Mouse (Mus musculus) brain, embryonic 18.5 days (tissue): ENCODE measurements around the gene Sdk1.
"Not testable (repeated sequence)": the region's sequence is repeated elsewhere in the genome, so short reads cannot be mapped to it uniquely, and the experiment has no call there.

ENCODE experiments used
- DNase-seq: peaks from one replicate; pipeline ENCODE4 v3.0.0-alpha.2; 2012; ENCODE audit warnings: low read depth, low spot score

The Sdk1 gene

GRCm38 (mm10) chr5:141633271-141633670 is 392.0 kb downstream of the Sdk1 start:
- no peak for DNase-seq

GRCm38 (mm10) chr5:141636406-141636805 is 395.1 kb downstream of the Sdk1 start:
- DNase-seq: no peak

- not testable (repeated sequence) for DNase-seq
Measured at GRCm38 (mm10) chr5:141637054-141637453, 395.8 kb downstream of the Sdk1 start.

- DNase-seq: no peak
Measured at GRCm38 (mm10) chr5:141645671-141646070, 404.4 kb downstream of the Sdk1 start.

GRCm38 (mm10) chr5:141646621-141647020 is 405.3 kb downstream of the Sdk1 start:
- DNase-seq: no peak

GRCm38 (mm10) chr5:141649831-141650375 is 408.6 kb downstream of the Sdk1 start:
- DNase-seq: no peak

- no peak for DNase-seq
Measured at GRCm38 (mm10) chr5:141651690-141652377, 410.5 kb downstream of the Sdk1 start.

- no peak for DNase-seq
Measured at GRCm38 (mm10) chr5:141676371-141676770, 435.1 kb downstream of the Sdk1 start.

GRCm38 (mm10) chr5:141677034-141677433 is 435.7 kb downstream of the Sdk1 start:
- DNase-seq: no peak

- no peak for DNase-seq
Measured at GRCm38 (mm10) chr5:141677841-141678240, 436.6 kb downstream of the Sdk1 start.

- DNase-seq: no peak
Measured at GRCm38 (mm10) chr5:141686876-141687420, 445.7 kb downstream of the Sdk1 start.

- DNase-seq: no peak
Measured at GRCm38 (mm10) chr5:141689442-141690105, 448.3 kb downstream of the Sdk1 start.

- no peak for DNase-seq
Measured at GRCm38 (mm10) chr5:141691482-141691975, 450.2 kb downstream of the Sdk1 start.

GRCm38 (mm10) chr5:141693716-141694115 is 452.4 kb downstream of the Sdk1 start:
- no peak for DNase-seq

- no peak for DNase-seq
Measured at GRCm38 (mm10) chr5:141694901-141695300, 453.6 kb downstream of the Sdk1 start.

- DNase-seq: no peak
Measured at GRCm38 (mm10) chr5:141698406-141698805, 457.1 kb downstream of the Sdk1 start.

- no peak for DNase-seq
Measured at GRCm38 (mm10) chr5:141720751-141721150, 479.5 kb downstream of the Sdk1 start.

GRCm38 (mm10) chr5:141727968-141728367 is 486.7 kb downstream of the Sdk1 start:
- DNase-seq: no peak

GRCm38 (mm10) chr5:141730006-141730405 is 488.7 kb downstream of the Sdk1 start:
- no peak for DNase-seq

GRCm38 (mm10) chr5:141738725-141739124 is 497.4 kb downstream of the Sdk1 start:
- no peak for DNase-seq

GRCm38 (mm10) chr5:141748793-141749192 is 507.5 kb downstream of the Sdk1 start:
- no peak for DNase-seq

- DNase-seq: no peak
Measured at GRCm38 (mm10) chr5:141754278-141754677, 513.0 kb downstream of the Sdk1 start.
